Mouse (Mus musculus) adrenal gland, postnatal 4 days (tissue): ENCODE measurements around the gene Gm17026. TPM values are rescaled to one million over a fixed set of nuclear protein-coding genes. Genes with fewer than 3 reads are reported as not detected.
"Not testable (repeated sequence)": the region's sequence is repeated elsewhere in the genome, so short reads cannot be mapped to it uniquely, and the experiment has no call there.

Source experiments
- DNase-seq, 2 experiments: peaks; one replicate each; pipeline ENCODE4 v3.0.0; 2021 to 2022; ENCODE audit warnings: low spot score in 2 of 2, mixed read lengths in 2 of 2
- long read RNA-seq, 2 experiments: library from polyadenylated mRNA; stranded (forward); transcript quantifications; one replicate each; pipeline ENCODE4 v2.0.0; 2021
- microRNA-seq: library from miRNA; unstranded; fragments of <30 nt; microRNA quantifications from one replicate; pipeline ENCODE4 v1.2.0, GENCODE M21; 2021
- total RNA-seq, 2 experiments: library from RNA; stranded (reverse); gene quantifications; 2 replicates each; pipeline ENCODE4 v1.2.3; 2021

Gene Gm17026
- not detected for total RNA-seq
- long read RNA-seq, experiment 1: 0 reads
- long read RNA-seq, experiment 2: 0 reads

GRCm38 (mm10) chr14:42259948-42260347 lies at the start of gene Gm17026:
Gene Gm17026, minus strand, starts transcription at chr14:42260048.
- DNase-seq: not testable (repeated sequence)

- DNase-seq: not testable (repeated sequence)
Observed at GRCm38 (mm10) chr14:42297258-42297657, 37.4 kb upstream of the Gm17026 start, which contains the start of gene Gm9611. Gene Gm9611, minus strand, starts transcription at chr14:42297358.

- DNase-seq: peak in 1 of 2 experiments; percentile 13
Observed at GRCm38 (mm10) chr14:42216766-42217537, 42.9 kb downstream of the Gm17026 start.

Small RNAs within 50 kb of the gene (microRNA-seq; reads per million reads assigned to microRNA genes)
- gene Gm25208 (not detected), gene Gm25892 (not detected)

Other genes with a start within 250 kb of the Gm17026 start
- gene Gm7951, start 142.7 kb downstream of the Gm17026 start, total RNA-seq: not detected
- not detected for gene Gm17027, start 97.4 kb downstream of the Gm17026 start, total RNA-seq
- gene Gm3573, start 69.3 kb downstream of the Gm17026 start, total RNA-seq: not detected
- gene Gm9611, start 37.3 kb upstream of the Gm17026 start, total RNA-seq: not detected
- not detected for gene Gm7995, start 50.2 kb upstream of the Gm17026 start, total RNA-seq
- gene Gm8005, start 179.6 kb upstream of the Gm17026 start, total RNA-seq: not detected
- not detected for gene Gm8011, start 203.8 kb upstream of the Gm17026 start, total RNA-seq
- gene Gm8020, start 242.3 kb upstream of the Gm17026 start, total RNA-seq: not detected